Mouse (Mus musculus) heart, postnatal 10 days (tissue): ENCODE data around the gene Ybx2. TPM values are rescaled to one million over a fixed set of nuclear protein-coding genes. Genes with fewer than 3 reads are reported as not detected.
A peak's percentile ranks its signal among the peaks of the same experiment; 100 is the strongest.
"Not testable (repeated sequence)": the region's sequence is repeated elsewhere in the genome, so short reads cannot be mapped to it uniquely, and the experiment has no call there.

ENCODE experiments used
- DNase-seq, 2 experiments: peaks; one replicate each; pipeline ENCODE4 v3.0.0; 2021
- intact Hi-C: fragments of 180-260 bp; cut with DNase I; formaldehyde crosslinking; loops from one replicate; pipeline ENCODE4 v1.15.1; 2025
- total RNA-seq, 2 experiments: library from RNA; stranded (reverse); gene quantifications; 2 replicates each; pipeline ENCODE4 v1.2.3; 2021

Gene Ybx2
- total RNA-seq, 2 experiments from 2014 or later, result 22.7 to 25.7 TPM

GRCm38 (mm10) chr11:69913554-69914371, 21.8 kb upstream of the Ybx2 start, which contains the start of gene Gps2:
TSS of gene Gps2 (plus strand) at chr11:69913888.
- intact Hi-C loops, result no loop called here
- DNase-seq, result peak; percentile 95 to 96

- intact Hi-C loops, result no loop called here
Measured at GRCm38 (mm10) chr11:69914372-69914764, 21.2 kb upstream of the Ybx2 start.

DNA sequence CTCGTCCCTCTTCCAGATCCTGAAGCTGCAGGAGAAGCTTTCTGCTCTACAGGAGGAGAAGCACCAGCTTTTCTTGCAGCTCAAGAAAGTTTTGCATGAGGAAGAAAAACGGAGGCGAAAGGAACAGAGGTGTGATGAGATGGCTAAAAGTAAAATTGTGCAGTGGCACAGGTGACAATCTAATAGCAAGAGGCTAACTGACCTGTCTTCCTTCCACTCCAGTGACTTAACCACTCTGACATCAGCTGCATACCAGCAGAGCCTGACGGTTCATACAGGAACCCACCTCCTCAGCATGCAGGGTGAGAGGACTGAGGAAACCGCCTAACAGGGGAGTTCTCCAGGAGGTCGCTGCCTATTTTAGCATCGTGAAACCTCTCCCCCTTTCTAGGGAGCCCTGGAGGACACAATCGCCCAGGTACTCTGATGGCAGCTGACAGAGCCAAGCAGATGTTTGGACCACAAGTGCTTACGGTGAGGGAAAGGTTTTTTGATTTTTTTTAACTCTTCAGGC, 20.6 kb upstream of the Ybx2 start:
- intact Hi-C loops, result no loop called here
- DNase-seq, result no peak

More at GRCm38 (mm10) chr11:69914372-69914764, 21.2 kb upstream of the Ybx2 start:
- no peak for DNase-seq

GRCm38 (mm10) chr11:69915667-69916627, 19.6 kb upstream of the Ybx2 start:
- DNase-seq, result no peak
- intact Hi-C loops, result loop anchor here (2.0 kb wide), 1 partner anchor 13 kb away; no protein-coding TSS in a partner anchor

GRCm38 (mm10) chr11:69916652-69917378, 18.8 kb upstream of the Ybx2 start:
- intact Hi-C loops, result loop anchor here (2.0 kb wide), 1 partner anchor 14 kb away; no protein-coding TSS in a partner anchor
- DNase-seq, result not testable (repeated sequence)

DNA sequence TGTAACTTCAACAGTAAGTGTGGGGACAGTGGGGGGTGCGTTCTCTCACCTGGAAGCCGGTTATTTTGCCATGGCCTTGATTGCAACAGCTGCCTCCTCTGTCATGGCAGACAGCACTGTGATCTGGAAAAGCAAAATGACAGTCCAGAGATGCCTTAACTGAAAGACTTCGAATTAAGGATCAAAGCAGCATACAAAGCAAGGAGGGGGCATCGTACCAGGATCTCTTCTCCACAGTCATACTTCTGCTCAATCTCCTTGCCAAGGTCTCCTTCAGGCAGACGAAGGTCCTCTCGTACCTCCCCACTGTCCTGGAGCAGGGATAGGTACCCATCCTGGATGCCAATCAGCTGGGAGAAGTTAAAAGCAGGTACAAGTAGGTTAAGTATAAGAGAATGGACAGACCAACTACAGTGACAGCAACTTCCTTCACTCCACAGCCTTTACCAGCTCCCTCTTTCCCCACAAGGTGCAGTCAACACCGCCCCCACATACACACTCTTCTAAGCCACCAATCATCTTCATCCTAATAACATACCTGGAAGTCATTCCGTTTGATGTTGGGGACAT, 18.1 kb upstream of the Ybx2 start:
- intact Hi-C loops, result loop anchor here (2.0 kb wide), 1 partner anchor 15 kb away; no protein-coding TSS in a partner anchor
- no peak for DNase-seq

- intact Hi-C loops, result loop anchor here (2.0 kb wide), 1 partner anchor 37 kb away; the partner anchor contains the start of gene Kctd11
- DNase-seq, result no peak
Measured at GRCm38 (mm10) chr11:69918118-69918517, 17.5 kb upstream of the Ybx2 start.

DNA sequence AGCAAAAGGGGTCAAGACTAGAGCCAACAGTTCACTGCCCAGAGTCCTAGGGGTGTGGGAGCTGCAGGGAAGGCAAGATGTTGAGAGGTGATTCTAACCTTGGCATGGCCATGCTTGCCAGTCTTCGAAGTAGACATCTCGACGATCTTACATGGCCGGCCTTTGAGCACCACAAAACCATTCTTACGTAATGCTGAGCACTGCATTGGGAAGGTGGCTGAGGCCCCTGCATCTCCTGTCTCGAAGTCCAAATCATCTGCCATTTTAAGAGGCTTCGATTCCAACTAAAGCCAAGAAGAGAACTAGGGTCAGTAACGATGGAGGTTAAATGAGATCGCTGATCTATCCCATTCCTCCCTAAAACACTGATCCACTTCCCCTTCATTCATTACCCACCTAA, 16.5 kb upstream of the Ybx2 start:
- intact Hi-C loops, result loop anchor here (2.0 kb wide), 1 partner anchor 38 kb away; the partner anchor contains the start of gene Kctd11
- DNase-seq, result no peak

- intact Hi-C loops, result loop anchor here (2.0 kb wide), 1 partner anchor 39 kb away; the partner anchor contains the start of gene Kctd11
- DNase-seq, result peak; percentile 88 to 91
Measured at GRCm38 (mm10) chr11:69919661-69920265, 15.8 kb upstream of the Ybx2 start.

GRCm38 (mm10) chr11:69920266-69921031, 15.1 kb upstream of the Ybx2 start:
- intact Hi-C loops, result no loop called here
- DNase-seq, result peak; percentile 27 to 71

DNA sequence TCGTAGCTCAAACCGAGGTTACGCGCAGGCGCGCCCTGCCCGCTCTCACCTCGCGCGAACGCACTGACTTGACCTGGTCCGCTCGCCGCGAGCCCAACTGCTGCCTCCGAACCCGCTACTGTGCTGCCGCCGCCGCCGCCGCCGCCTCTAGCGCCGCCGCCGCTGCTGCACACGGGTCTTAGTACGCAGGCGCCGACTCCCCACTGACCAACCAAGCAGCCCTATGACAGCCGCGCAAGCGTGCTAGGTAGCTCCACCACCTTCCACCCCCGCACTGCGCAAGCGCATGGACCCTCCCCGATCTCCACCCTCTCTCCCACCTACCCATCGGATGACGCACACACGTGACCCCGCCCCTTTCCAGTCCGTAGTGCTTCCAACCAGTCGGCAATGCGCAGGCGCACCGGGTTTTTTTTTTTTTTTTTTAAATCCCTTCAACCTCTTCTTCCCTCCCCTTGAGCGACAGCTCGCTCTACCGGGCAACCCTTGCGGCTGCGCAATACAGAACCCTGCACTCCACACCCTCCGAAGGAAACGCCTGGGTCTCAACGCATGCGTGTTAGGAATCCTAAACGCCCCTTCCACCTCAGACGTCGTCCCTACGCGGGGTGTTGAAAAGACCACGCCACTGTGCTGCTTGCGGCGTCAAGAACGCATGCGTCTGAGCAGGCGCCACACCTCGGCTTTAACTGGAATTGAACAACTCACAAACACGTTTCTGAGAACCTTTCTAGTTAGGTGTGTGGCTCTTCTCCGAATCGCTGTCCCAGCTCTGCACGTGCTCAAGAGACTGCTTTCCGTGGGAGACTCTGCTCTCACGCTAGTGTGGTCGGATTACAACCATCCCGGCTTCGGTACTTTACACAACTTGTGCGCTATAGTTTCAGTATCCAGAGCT, 14.2 kb upstream of the Ybx2 start, which contains the start of gene Eif5a:
Eif5a (minus strand) TSS at position 845 of the 898 bp plus-strand sequence.
- DNase-seq, result peak; percentile 100
- intact Hi-C loops, result no loop called here

GRCm38 (mm10) chr11:69922012-69922756, 13.4 kb upstream of the Ybx2 start:
- intact Hi-C loops, result no loop called here
- peak in 1 of 2 experiments; percentile 48 for DNase-seq

DNA sequence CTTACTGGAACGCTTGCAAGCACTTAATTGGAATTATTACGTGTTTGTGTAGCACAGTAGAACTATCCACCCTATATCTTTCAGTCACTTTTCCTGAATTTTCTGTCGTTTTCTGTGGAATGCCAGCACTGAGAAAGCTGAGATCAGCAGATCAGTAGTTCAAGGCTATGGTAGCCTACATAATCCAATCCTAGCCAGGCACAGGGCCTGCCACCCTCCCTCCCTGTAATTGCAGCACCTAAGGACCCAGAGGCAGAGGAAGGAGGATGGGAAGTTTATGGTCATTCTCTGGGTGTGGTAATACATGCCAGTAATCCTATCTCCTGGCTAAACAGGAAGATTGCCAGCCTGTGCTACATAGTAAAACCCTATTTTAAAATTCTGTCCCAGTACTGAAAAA, 12.8 kb upstream of the Ybx2 start:
- intact Hi-C loops, result no loop called here
- DNase-seq, result no peak

DNA sequence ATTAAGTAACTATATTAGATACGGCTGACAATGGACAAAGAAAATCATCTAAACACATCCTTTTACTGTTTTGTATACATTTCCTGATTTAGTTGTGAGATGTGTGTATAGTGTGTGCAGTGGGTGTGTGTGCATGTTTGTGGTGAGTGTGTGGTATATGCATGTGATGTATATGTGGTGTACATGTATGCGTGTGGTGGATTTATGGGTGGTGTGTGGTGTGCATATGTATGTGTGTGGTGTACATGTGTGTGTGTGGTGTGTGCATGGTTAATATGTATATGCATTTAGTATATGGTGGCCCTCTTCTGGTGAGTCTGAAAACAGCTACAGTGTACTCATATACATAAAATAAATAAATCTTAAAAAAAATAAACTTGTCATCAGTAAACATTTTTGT, 8.1 kb upstream of the Ybx2 start:
- DNase-seq, result no peak
- intact Hi-C loops, result no loop called here

DNA sequence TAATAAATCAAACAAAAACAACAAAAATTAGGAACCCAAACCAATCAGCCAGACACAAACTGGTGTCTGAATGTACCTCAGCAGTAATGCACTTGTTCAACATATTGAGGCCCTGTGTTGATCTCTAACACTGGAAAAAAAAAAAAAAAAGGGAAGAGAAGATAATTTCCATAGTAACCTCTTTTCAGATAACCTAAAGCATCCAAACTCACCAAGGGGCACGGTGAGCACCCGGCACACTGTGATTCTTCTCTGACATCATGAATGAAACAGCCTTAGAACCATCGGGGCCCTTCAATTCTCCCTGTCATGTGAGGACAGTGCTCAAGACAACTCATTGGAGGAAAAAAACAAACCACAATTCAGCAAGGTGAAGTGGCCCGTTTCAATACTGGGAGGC, 5.9 kb upstream of the Ybx2 start:
- DNase-seq, result no peak
- intact Hi-C loops, result loop anchor here (5.0 kb wide), 1 partner anchor 283 kb away; the partner anchor contains the start of gene Slc16a11

- intact Hi-C loops, result loop anchor here (5.0 kb wide), 1 partner anchor 282 kb away; the partner anchor contains the start of gene Slc16a11
- DNase-seq, result not testable (repeated sequence)
Measured at GRCm38 (mm10) chr11:69930176-69930575, 5.4 kb upstream of the Ybx2 start.
